Mouse (Mus musculus) liver, adult (tissue): ENCODE results near the gene Bnc2.

Experiments
- GATA4 ChIP-seq: IDR thresholded peaks from 2 replicates; pipeline ENCODE4 v1.6.1; 2014; ENCODE audit warnings: mild to moderate bottlenecking, low read length; ENCODE audit not compliant: insufficient replicate concordance

Gene Bnc2

DNA sequence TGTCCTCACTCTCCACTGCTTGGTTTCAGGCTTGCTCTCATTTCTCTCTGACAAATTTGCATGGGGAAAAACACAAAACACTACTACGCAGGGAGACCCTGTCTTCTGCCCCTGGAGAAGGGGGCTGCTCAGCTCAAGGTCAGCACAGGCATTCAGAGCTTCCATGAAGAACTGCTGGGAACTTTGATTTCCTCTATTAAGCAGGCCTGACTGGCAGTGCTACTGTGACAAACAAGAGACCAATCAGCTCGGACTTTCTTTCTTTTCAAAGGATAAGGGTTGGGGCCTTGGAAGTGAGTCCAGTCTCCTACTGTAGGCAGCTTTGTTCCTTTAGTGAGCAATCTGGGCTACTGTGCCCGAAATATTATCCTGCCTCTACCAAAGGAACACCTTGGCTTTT is 400.9 kb downstream of the Bnc2 start:
- no peak for TF ChIP-seq GATA4

- no peak for TF ChIP-seq GATA4
These were observed 402.2 kb downstream of the Bnc2 start for GRCm38 (mm10) chr4:84272867-84273266.

GRCm38 (mm10) chr4:84269845-84270244 is 405.2 kb downstream of the Bnc2 start:
- no peak for TF ChIP-seq GATA4

DNA sequence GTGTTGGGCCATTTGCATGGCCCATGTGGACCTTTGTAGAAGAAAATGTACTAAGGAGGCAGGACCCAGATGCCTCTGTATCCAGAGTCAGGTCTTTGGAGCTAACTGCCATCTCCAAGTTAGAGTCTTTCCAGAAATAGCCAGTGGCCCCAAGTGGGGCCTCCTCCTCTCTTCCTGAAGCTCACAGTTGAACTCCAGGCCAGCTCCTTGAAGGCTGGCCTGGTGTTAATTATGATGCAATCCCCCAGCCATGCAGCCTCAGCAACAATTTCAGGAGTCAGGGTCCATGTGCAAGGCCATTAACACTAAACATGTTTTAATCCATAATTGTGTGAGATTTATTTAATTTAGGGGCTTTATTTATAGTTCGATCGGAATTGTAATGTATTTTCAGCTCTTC is 427.7 kb downstream of the Bnc2 start:
- TF ChIP-seq GATA4, result no peak

GRCm38 (mm10) chr4:84232346-84232745 is 442.7 kb downstream of the Bnc2 start:
- no peak for TF ChIP-seq GATA4

DNA sequence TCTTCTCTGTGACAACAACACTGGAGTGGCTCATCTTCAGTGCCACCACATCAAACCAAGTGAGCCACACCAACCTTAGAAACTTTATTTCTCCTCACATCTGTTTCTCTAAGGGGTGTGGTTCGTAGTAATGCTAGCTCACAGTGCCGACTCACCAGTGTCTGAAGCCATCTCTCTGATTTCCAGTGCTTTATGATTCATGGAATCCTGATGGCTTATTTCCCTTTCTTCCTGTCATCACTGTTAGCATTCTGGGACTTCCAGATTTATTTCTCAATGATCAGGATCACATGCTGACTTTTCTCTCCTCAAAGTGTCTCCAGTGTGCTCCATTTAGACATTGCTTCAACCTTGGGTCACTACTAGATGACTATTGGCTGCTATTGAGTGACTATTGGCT is 443.8 kb downstream of the Bnc2 start:
- TF ChIP-seq GATA4, result no peak

DNA sequence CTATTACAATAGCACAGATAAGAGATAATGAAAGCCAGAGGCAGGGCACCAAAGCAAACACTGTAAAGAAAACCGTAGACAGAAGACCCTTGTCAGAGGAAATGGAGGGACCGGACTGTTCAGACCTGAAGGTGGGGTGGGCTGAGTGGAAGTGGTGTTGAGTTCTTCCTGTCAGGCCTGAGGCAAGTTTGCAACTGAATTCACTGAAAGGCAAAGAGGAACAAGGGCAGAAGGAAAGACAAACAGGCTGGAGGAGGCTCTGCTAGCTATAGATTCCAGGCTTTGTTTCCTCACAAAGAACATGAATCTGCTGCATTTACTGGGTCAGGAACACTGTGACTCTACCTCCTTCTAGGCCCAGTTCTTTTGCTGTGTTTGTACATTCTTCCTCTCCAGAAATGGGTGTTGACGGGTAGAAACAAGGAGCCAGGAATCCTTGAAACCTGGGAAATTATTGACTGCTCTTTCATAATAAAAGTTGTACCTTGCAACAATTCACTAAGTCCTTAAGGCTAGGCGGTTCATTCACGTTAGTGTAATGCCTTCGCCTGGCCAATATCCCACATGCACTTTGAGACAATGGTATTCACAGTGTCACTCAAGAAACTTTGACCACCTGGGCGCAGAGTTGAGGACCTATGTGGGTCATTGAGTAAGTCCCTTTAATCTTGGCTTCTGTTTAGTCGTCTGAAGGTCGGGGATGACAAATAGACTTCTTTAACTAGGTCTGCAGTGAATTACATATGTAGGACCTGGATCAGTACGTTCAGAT is 445.7 kb downstream of the Bnc2 start:
- no peak for TF ChIP-seq GATA4

GRCm38 (mm10) chr4:84228551-84228950 is 446.5 kb downstream of the Bnc2 start:
- no peak for TF ChIP-seq GATA4
